Mouse (Mus musculus): ENCODE measurements at regions not wholly inside any gene's neighbourhood (a gene's known extent, or its start where the extent isn't known, plus 50 kb on each side); places are given as distances from the start of the nearest gene placed in this dataset.
"Not testable (repeated sequence)": the region's sequence is repeated elsewhere in the genome, so short reads cannot be mapped to it uniquely, and the experiment has no call there.

- TF ChIP-seq TCF3 (IDR thresholded peaks at IDR 0.05; ENCODE audit: insufficient read length, low read depth) = no peak
- no peak for TF ChIP-seq MAX (IDR thresholded peaks at IDR 0.05; ENCODE audit: low read depth)
- peak; percentile 89 for TF ChIP-seq CEBPB (IDR thresholded peaks at IDR 0.05; ENCODE audit: insufficient read depth, poor library complexity, severe bottlenecking)
- peak in 1 of 3 experiments; percentile 50 for TF ChIP-seq MYOD1 (IDR thresholded peaks at IDR 0.05; ENCODE audit: control insufficient read depth in 1 of 3, insufficient read length in 2 of 3, low read depth in 2 of 3)
- H3K36me3 ChIP-seq (ENCODE audit: control insufficient read depth, insufficient read depth) = no peaks in the 10 kb centered on the region
- H3K4me3 ChIP-seq = no peak overlapping the region
- H3K79me2 ChIP-seq (ENCODE audit: control insufficient read depth, insufficient read depth) = no peaks in the 10 kb centered on the region
- H3ac ChIP-seq (ENCODE audit: control insufficient read depth, insufficient read length) = no peak overlapping the region
- no peak overlapping the region for H3K4me2 ChIP-seq (ENCODE audit: low read depth)
- H3K27me3 ChIP-seq (ENCODE audit: control insufficient read depth, insufficient read depth, insufficient read length) = no peaks in the 10 kb centered on the region
These were observed 103.1 kb upstream of the Meox2 start for GRCm38 (mm10) chr12:37005262-37005661.

GRCm38 (mm10) chr12:37010306-37010705 is 98.0 kb upstream of the Meox2 start:
- H3K4me2 ChIP-seq (ENCODE audit: low read depth) = no peak overlapping the region
- H3K27me3 ChIP-seq (ENCODE audit: control insufficient read depth, insufficient read depth, insufficient read length) = no peaks in the 10 kb centered on the region
- H3K36me3 ChIP-seq (ENCODE audit: control insufficient read depth, insufficient read depth) = no peaks in the 10 kb centered on the region
- H3K79me2 ChIP-seq (ENCODE audit: control insufficient read depth, insufficient read depth) = no peaks in the 10 kb centered on the region
- no peak overlapping the region for H3ac ChIP-seq (ENCODE audit: control insufficient read depth, insufficient read length)
- no peak for TF ChIP-seq E2F4 (IDR thresholded peaks at IDR 0.05; ENCODE audit: insufficient read depth)
- TF ChIP-seq TCF12 (IDR thresholded peaks at IDR 0.05; ENCODE audit: insufficient read depth, poor library complexity, severe bottlenecking) = no peak
- no peak for TF ChIP-seq SRF (IDR thresholded peaks at IDR 0.05; ENCODE audit: control insufficient read depth, insufficient read length, low read depth)
- TF ChIP-seq POLR2A (IDR thresholded peaks at IDR 0.05; ENCODE audit: insufficient read length, low read depth) = no peak
- TF ChIP-seq CEBPB (IDR thresholded peaks at IDR 0.05; ENCODE audit: insufficient read depth, poor library complexity, severe bottlenecking) = no peak
- no peak for TF ChIP-seq REST (IDR thresholded peaks at IDR 0.05; ENCODE audit: insufficient read depth, insufficient read length)
- TF ChIP-seq MYOD1 (IDR thresholded peaks at IDR 0.05; ENCODE audit: control insufficient read depth in 1 of 3, insufficient read length in 2 of 3, low read depth in 2 of 3) = no peak
- no peak for TF ChIP-seq TCF3 (IDR thresholded peaks at IDR 0.05; ENCODE audit: insufficient read length, low read depth)
- no peak for TF ChIP-seq USF1 (IDR thresholded peaks at IDR 0.05; ENCODE audit: low read depth)
- no peak for TF ChIP-seq MYOG (IDR thresholded peaks at IDR 0.05; ENCODE audit: control insufficient read depth in 1 of 3, insufficient read depth in 1 of 3, insufficient read length in 2 of 3, low read depth in 2 of 3)
- TF ChIP-seq POLR2AphosphoS2 (IDR thresholded peaks at IDR 0.05; ENCODE audit: insufficient read length, low read depth) = no peak
- TF ChIP-seq MAX (IDR thresholded peaks at IDR 0.05; ENCODE audit: low read depth) = no peak
- H3K4me3 ChIP-seq = no peak overlapping the region

GRCm38 (mm10) chr12:37014401-37014800 is 93.9 kb upstream of the Meox2 start:
- Histone ChIP-seq H3K27me3 (ENCODE audit: control insufficient read depth, insufficient read depth, insufficient read length) (no peaks in the 10 kb centered on the region), H3K4me2 (ENCODE audit: low read depth) (no peak overlapping the region), H3ac (ENCODE audit: control insufficient read depth, insufficient read length) (no peak overlapping the region), H3K36me3 (ENCODE audit: control insufficient read depth, insufficient read depth) (no peaks in the 10 kb centered on the region), H3K4me3 (no peak overlapping the region), H3K79me2 (ENCODE audit: control insufficient read depth, insufficient read depth) (no peaks in the 10 kb centered on the region)
- no peak for TF ChIP-seq POLR2A (IDR thresholded peaks at IDR 0.05; ENCODE audit: insufficient read length, low read depth)
- no peak for TF ChIP-seq MAX (IDR thresholded peaks at IDR 0.05; ENCODE audit: low read depth)
- TF ChIP-seq TCF3 (IDR thresholded peaks at IDR 0.05; ENCODE audit: insufficient read length, low read depth) = no peak
- no peak for TF ChIP-seq USF1 (IDR thresholded peaks at IDR 0.05; ENCODE audit: low read depth)
- TF ChIP-seq E2F4 (IDR thresholded peaks at IDR 0.05; ENCODE audit: insufficient read depth) = no peak
- TF ChIP-seq POLR2AphosphoS2 (IDR thresholded peaks at IDR 0.05; ENCODE audit: insufficient read length, low read depth) = no peak
- no peak for TF ChIP-seq CEBPB (IDR thresholded peaks at IDR 0.05; ENCODE audit: insufficient read depth, poor library complexity, severe bottlenecking)
- TF ChIP-seq TCF12 (IDR thresholded peaks at IDR 0.05; ENCODE audit: insufficient read depth, poor library complexity, severe bottlenecking) = no peak
- TF ChIP-seq MYOD1 (IDR thresholded peaks at IDR 0.05; ENCODE audit: control insufficient read depth in 1 of 3, insufficient read length in 2 of 3, low read depth in 2 of 3) = no peak
- no peak for TF ChIP-seq REST (IDR thresholded peaks at IDR 0.05; ENCODE audit: insufficient read depth, insufficient read length)
- TF ChIP-seq MYOG (IDR thresholded peaks at IDR 0.05; ENCODE audit: control insufficient read depth in 1 of 3, insufficient read depth in 1 of 3, insufficient read length in 2 of 3, low read depth in 2 of 3) = no peak
- no peak for TF ChIP-seq SRF (IDR thresholded peaks at IDR 0.05; ENCODE audit: control insufficient read depth, insufficient read length, low read depth)

GRCm38 (mm10) chr12:37014945-37015344 is 93.4 kb upstream of the Meox2 start:
- H3K79me2 ChIP-seq (ENCODE audit: control insufficient read depth, insufficient read depth); H3K4me2 ChIP-seq (ENCODE audit: low read depth); H3ac ChIP-seq (ENCODE audit: control insufficient read depth, insufficient read length); H3K27me3 ChIP-seq (ENCODE audit: control insufficient read depth, insufficient read depth, insufficient read length); H3K36me3 ChIP-seq (ENCODE audit: control insufficient read depth, insufficient read depth); H3K4me3 ChIP-seq: not testable (repeated sequence)

- Histone ChIP-seq H3K4me3 (no peak overlapping the region), H3K79me2 (ENCODE audit: control insufficient read depth, insufficient read depth) (no peaks in the 10 kb centered on the region), H3K36me3 (ENCODE audit: control insufficient read depth, insufficient read depth) (no peaks in the 10 kb centered on the region), H3K4me2 (ENCODE audit: low read depth) (no peak overlapping the region), H3K27me3 (ENCODE audit: control insufficient read depth, insufficient read depth, insufficient read length) (no peaks in the 10 kb centered on the region), H3ac (ENCODE audit: control insufficient read depth, insufficient read length) (no peak overlapping the region)
- TF ChIP-seq MYOD1 (IDR thresholded peaks at IDR 0.05; ENCODE audit: control insufficient read depth in 1 of 3, insufficient read length in 2 of 3, low read depth in 2 of 3) = no peak
- TF ChIP-seq POLR2A (IDR thresholded peaks at IDR 0.05; ENCODE audit: insufficient read length, low read depth) = no peak
- TF ChIP-seq CEBPB (IDR thresholded peaks at IDR 0.05; ENCODE audit: insufficient read depth, poor library complexity, severe bottlenecking) = no peak
- TF ChIP-seq E2F4 (IDR thresholded peaks at IDR 0.05; ENCODE audit: insufficient read depth) = no peak
These were observed 92.7 kb upstream of the Meox2 start for GRCm38 (mm10) chr12:37015474-37016248.
